24 mouse cellular contexts compared by ENCODE assay signal in genomic region chr9:14884641-14885040, GRCm38 (mm10). TPM values are rescaled to one million over a fixed set of nuclear protein-coding genes. Genes with fewer than 3 reads are reported as not detected.
DNase-seq lines count a peak whose midpoint lies in the region; ATAC-seq and TF ChIP-seq lines count a peak whose summit lies in the region.
"Had no signal": no experiment of that assay in that cellular context is flagged by ENCODE, and none has a peak within 500 bp of the region (broad histone marks: within the 10 kb centered on the region; RNA-seq: fewer than 3 reads in every experiment).

No protein-coding gene starts in this region.

- 81% methylated on average over 4 of the region's 4 CpGs for WGBS in hindbrain, embryonic 14.5 days
- 84% methylated on average over 4 of the region's 4 CpGs for WGBS in forebrain, postnatal 0 days

- H3K4me2 ChIP-seq in hindbrain, embryonic 14.5 days (replicated peaks) = no peak overlapping the region
- H3K4me2 ChIP-seq in forebrain, postnatal 0 days (ENCODE audit: low read depth) = no peak overlapping the region
- H3K4me2 ChIP-seq: embryonic facial prominence, embryonic 15.5 days; forebrain, embryonic 13.5 days; neural tube, embryonic 13.5 days; stomach, embryonic 15.5 days had no signal

- DNase-seq in thymus, postnatal 0 days (ENCODE audit: low spot score) = peak; percentile 58
- no peak for DNase-seq in thymus, postnatal 4 days
- DNase-seq in lung, postnatal 14 days = peak; percentile 22
- DNase-seq in skeletal muscle tissue, adult 2 months (ENCODE audit: low read depth, low spot score) = peak; percentile 23
- DNase-seq in adipocyte (ENCODE audit: low spot score) = no peak
- no peak for DNase-seq in hindbrain, embryonic 14.5 days (ENCODE audit: low spot score)
- no peak for DNase-seq in forebrain, postnatal 0 days
- DNase-seq: cerebellum, adult 2 months; heart, adult 11 months; heart, postnatal 36 days; kidney, postnatal 10 days; layer of hippocampus, adult 9-11 months; liver; right cerebral cortex, postnatal 4 days had no signal

- ATAC-seq in activated CD4-positive, CD25-positive, alpha-beta regulatory T cell, adult 4 months = peak; percentile 89
- ATAC-seq in hindbrain, embryonic 14.5 days (ENCODE audit: low FRiP score) = no peak
- no peak for ATAC-seq in forebrain, postnatal 0 days
- ATAC-seq: forebrain, embryonic 13.5 days; intestine, embryonic 16.5 days; midbrain, embryonic 16.5 days; Patski had no signal

- H3K36me3 ChIP-seq in hindbrain, embryonic 14.5 days (replicated peaks; ENCODE audit: control insufficient read depth, insufficient read depth) = no peaks in the 10 kb centered on the region
- H3K36me3 ChIP-seq in forebrain, postnatal 0 days (ENCODE audit: insufficient read depth) = no peaks in the 10 kb centered on the region
- H3K36me3 ChIP-seq: embryonic facial prominence, embryonic 15.5 days; neural tube, embryonic 13.5 days; stomach, embryonic 15.5 days had no signal

- H3K9me3 ChIP-seq in hindbrain, embryonic 14.5 days (ENCODE audit: control insufficient read depth, low read length) = no peaks in the 10 kb centered on the region
- H3K9me3 ChIP-seq in forebrain, postnatal 0 days (ENCODE audit: low read length) = no peaks in the 10 kb centered on the region
- H3K9me3 ChIP-seq: embryonic facial prominence, embryonic 15.5 days; forebrain, embryonic 13.5 days; neural tube, embryonic 13.5 days; stomach, embryonic 15.5 days had no signal

- no peak for TF ChIP-seq CTCF in forebrain, postnatal 0 days (IDR thresholded peaks at IDR 0.05; ENCODE audit: low read depth)

- no peaks in the 10 kb centered on the region for H3K27me3 ChIP-seq in hindbrain, embryonic 14.5 days (ENCODE audit: control insufficient read depth, insufficient read depth, low read length)
- no peaks in the 10 kb centered on the region for H3K27me3 ChIP-seq in forebrain, postnatal 0 days (ENCODE audit: insufficient read depth, low read length)
- H3K27me3 ChIP-seq: embryonic facial prominence, embryonic 15.5 days; forebrain, embryonic 13.5 days; neural tube, embryonic 13.5 days; Patski; stomach, embryonic 15.5 days had no signal

- no peak overlapping the region for H3K9ac ChIP-seq in hindbrain, embryonic 14.5 days
- H3K9ac ChIP-seq in forebrain, postnatal 0 days = no peak overlapping the region
- H3K9ac ChIP-seq: embryonic facial prominence, embryonic 15.5 days; forebrain, embryonic 13.5 days; neural tube, embryonic 13.5 days; stomach, embryonic 15.5 days had no signal

- no peaks in the 10 kb centered on the region for H3K4me1 ChIP-seq in hindbrain, embryonic 14.5 days (replicated peaks; ENCODE audit: control insufficient read depth, insufficient read depth, low read length)
- H3K4me1 ChIP-seq in forebrain, postnatal 0 days (ENCODE audit: insufficient read depth) = no peaks in the 10 kb centered on the region
- H3K4me1 ChIP-seq: embryonic facial prominence, embryonic 15.5 days; forebrain, embryonic 13.5 days; neural tube, embryonic 13.5 days; stomach, embryonic 15.5 days had no signal

- no peak overlapping the region for H3K27ac ChIP-seq in hindbrain, embryonic 14.5 days
- no peak overlapping the region for H3K27ac ChIP-seq in forebrain, postnatal 0 days (ENCODE audit: low read depth, low read length)
- H3K27ac ChIP-seq: embryonic facial prominence, embryonic 15.5 days; forebrain, embryonic 13.5 days; neural tube, embryonic 13.5 days; stomach, embryonic 15.5 days had no signal

- H3K4me3 ChIP-seq in hindbrain, embryonic 14.5 days (replicated peaks; ENCODE audit: low read length) = no peak overlapping the region
- no peak overlapping the region for H3K4me3 ChIP-seq in forebrain, postnatal 0 days (ENCODE audit: low read depth, low read length)
- H3K4me3 ChIP-seq: embryonic facial prominence, embryonic 15.5 days; forebrain, embryonic 13.5 days; neural tube, embryonic 13.5 days; stomach, embryonic 15.5 days had no signal

RNA-seq across cellular contexts. Expression of gene Izumo1r, which starts 19.1 kb away (rescaled TPM):
- 14.7 and 21.0 TPM in 2 replicates for polyA plus RNA-seq in thymus, postnatal 0 days (2015; fragmentation: Nextera tagmentation; extraction: Ambion mirVana)
- polyA plus RNA-seq in activated CD4-positive, CD25-positive, alpha-beta regulatory T cell, adult 4 months (2017; shearing (Covaris generic)) = 1,000 to 10,000 TPM in 1 of 2 experiments, 100 to 1,000 TPM in 1; 971 to 1,075 TPM
- polyA plus RNA-seq in hindbrain, embryonic 14.5 days (2014; fragmentation: Nextera tagmentation; extraction: Ambion mirVana) = not detected in 2 replicates
- not detected in 2 replicates for total RNA-seq in forebrain, postnatal 0 days (2014; rRNA removed)
- not detected in 2 replicates for polyA plus RNA-seq in forebrain, postnatal 0 days (2015; fragmentation: Nextera tagmentation; extraction: Ambion mirVana)
- total RNA-seq: adrenal gland, adult 18-20 months; heart, postnatal 36 days; left cerebral cortex, postnatal 10 days had no signal
- polyA plus RNA-seq: cerebellum, adult 2 months; forebrain, embryonic 13.5 days; intestine, embryonic 16.5 days; midbrain, embryonic 16.5 days; neural tube, embryonic 13.5 days; Patski; stomach, embryonic 15.5 days had no signal

RNA-seq across cellular contexts. Expression of gene Gpr83, which starts 24.6 kb away (rescaled TPM):
- polyA plus RNA-seq in thymus, postnatal 0 days (2015; fragmentation: Nextera tagmentation; extraction: Ambion mirVana) = 7.4 and 9.4 TPM in 2 replicates
- polyA plus RNA-seq in activated CD4-positive, CD25-positive, alpha-beta regulatory T cell, adult 4 months (2017; shearing (Covaris generic)) = 10 to 100 TPM; 88.3 to 94.9 TPM
- polyA plus RNA-seq in hindbrain, embryonic 14.5 days (2014; fragmentation: Nextera tagmentation; extraction: Ambion mirVana) = 1.3 and 1.4 TPM in 2 replicates
- total RNA-seq in forebrain, postnatal 0 days (2014; rRNA removed) = 1.8 and 4.0 TPM in 2 replicates
- polyA plus RNA-seq in forebrain, postnatal 0 days (2015; fragmentation: Nextera tagmentation; extraction: Ambion mirVana) = 2.6 and 2.7 TPM in 2 replicates
- total RNA-seq: adrenal gland, adult 18-20 months; heart, postnatal 36 days had no signal
- polyA plus RNA-seq: Patski had no signal

Comparison
In these comparisons a context has a peak if more than half of its experiments do, and no peak if none do; other contexts are left out.
1. DNase-seq: peak in thymus, postnatal 0 days (single experiment), lung, postnatal 14 days (single experiment) and skeletal muscle tissue, adult 2 months (single experiment); none in thymus, postnatal 4 days (single experiment), adipocyte (single experiment), hindbrain, embryonic 14.5 days (single experiment) and forebrain, postnatal 0 days (single experiment).
2. RNA of gene Izumo1r, which starts 19.1 kb away (polyA plus RNA-seq): 971 to 1,075 TPM in activated CD4-positive, CD25-positive, alpha-beta regulatory T cell, adult 4 months; 14.7 to 21.0 TPM in thymus, postnatal 0 days, not detected in hindbrain, embryonic 14.5 days and not detected in forebrain, postnatal 0 days; every median in the first group is over 10 times any median in the second.